Mouse (Mus musculus): ENCODE measurements around the gene Cps1.

Cps1 gene

DNA sequence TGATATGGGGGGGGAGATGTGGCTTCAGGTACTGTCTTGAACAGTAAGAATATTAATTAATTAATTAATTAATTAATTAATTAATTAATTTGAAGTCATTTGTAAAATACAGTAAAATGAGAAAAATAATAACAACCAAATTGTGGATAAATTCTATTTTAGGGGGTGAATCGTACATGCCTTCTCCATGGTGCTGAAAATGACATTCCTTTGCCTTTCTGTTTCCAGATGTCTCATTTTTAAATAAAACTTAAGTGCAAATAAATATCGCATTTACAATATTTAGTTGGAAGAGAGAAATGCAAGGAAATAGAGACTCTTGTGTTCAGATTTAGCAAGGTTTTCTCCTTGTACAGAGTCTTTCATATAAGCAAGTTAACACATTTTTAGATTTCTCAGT is 112.0 kb downstream of the Cps1 start:
- DNase-seq (ENCODE audit: low spot score in 2 of 2), result no peak

DNA sequence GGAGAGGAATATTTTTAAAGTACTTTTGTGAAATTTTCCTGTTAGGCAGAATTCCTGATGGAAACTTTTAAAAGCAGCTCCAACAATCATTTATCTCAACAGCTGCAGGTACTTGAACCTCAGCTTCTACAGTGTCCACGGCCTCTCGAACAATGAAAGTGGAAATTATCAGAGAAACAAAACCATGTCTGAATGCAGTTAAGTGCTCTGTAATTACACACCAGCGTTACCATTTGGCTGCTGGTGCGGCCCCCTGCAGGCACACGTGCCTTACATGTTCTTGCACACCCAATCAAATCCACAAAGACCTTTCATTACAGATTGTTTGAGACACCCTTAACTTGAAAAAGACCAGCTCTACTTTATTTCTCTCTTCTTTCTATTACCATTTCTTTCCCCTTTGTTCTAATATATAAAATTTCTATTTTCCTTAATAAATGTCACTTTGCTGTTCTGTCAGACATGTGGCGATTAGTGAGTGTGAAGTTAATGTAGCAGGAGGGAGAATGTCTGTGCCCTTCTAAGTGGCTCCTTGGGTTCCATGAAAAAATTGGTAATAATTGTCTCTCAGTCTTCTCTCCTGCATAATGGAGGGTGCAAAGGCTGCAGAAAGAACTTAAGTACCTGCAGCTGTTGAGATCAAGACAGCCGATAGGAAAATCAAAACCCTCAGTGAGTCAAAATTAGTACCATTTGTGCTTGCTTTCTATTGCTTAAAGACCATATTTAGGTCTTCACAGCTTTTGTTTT is 112.8 kb downstream of the Cps1 start:
- DNase-seq (ENCODE audit: low spot score in 2 of 2), result no peak

DNA sequence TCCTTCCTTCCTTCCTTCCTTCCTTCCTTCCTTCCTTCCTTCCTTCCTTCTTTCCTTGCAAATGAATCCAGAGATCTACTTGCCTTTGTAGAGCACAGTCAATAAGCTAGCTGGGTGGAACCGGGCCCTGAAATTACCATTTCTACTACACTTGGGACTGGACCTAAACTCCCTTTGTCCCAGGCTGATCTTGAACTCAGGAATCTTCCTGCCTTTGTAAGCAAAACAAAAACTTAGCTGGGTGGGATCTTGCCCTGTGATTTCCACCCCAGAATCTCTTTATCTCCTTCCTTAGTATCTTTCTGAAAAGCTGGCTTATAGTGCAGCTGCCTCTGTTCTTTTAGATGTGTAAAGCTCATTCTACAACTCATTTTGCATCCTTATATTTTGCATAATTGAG is 115.6 kb downstream of the Cps1 start:
- DNase-seq (ENCODE audit: low spot score in 2 of 2), result no peak

DNA sequence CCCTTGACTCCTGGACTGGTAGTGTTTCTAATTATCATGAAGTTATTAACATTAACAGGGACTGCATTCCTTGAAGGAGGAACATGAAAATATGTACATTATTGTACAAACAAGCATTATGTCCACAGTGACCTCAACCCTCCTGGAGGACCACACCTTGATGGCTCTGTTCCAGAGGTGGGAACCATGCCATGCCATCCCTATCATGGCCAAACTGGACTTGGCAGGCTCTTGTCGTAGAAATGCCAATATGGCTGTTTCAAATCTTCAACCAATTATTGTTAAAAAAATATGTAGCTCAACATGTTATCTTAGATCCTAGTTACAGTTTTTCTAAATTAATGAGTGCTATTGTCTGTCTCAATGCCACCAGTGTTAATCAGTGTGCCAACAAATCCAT is 116.1 kb downstream of the Cps1 start:
- DNase-seq (ENCODE audit: low spot score in 2 of 2), result no peak

DNA sequence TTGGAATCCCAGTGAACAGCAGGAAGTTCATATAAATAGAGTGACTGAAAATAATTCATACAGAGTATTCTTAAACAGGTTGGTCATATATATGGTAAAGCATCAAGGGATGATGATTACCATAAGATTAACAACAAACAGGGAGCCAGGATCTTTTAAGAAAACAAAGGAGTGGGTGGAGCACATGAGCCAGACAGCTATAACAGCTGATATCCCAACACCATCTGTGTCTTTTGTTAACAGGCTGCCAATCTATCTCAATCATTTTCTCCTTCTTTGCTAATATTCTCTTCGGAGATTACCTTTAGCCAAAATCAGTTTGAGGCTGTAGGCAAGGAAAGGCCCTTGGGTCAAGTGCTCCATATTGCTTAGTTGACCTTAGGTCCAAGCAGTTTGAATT is 142.4 kb downstream of the Cps1 start:
- no peak for DNase-seq (ENCODE audit: low spot score in 2 of 2)

DNA sequence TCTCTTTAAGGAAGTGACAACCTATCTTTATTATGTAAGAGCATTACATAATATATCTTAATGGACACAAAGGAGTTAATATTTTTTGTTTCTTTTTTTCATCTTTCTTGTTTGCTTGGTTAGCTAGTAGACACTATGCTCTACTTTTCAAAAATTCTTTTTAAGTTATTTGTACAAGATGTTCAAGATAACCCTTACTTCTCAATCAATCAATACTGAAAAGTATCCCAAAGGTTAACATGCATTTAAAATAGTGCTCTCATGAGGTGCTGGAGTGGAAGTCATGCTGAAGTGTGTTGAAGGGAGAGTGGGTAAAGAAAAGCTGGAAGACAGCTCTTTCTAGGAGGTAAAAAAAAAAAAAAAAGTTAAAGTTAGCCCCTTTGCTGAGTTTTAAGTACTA is 145.1 kb downstream of the Cps1 start:
- DNase-seq (ENCODE audit: low spot score in 2 of 2), result no peak

DNA sequence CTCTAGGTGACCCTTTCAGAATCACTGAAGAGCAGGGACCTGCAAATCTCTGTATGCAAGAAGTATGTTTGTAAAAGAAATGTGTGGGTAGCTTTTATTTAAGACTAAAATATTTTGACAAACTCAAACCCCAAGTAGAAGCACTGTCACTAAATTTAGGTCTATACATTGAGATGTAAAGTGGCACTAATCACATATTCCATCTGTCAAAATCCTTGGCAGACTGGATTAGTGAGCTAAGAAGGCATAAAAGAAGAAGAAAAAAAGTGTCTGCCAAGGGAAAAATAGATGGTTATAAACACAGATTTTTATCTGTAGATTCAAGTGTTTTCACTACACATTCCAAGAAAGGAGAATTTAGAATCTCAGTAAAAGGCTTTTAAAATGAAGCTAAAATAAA is 145.6 kb downstream of the Cps1 start:
- no peak for DNase-seq (ENCODE audit: low spot score in 2 of 2)

DNA sequence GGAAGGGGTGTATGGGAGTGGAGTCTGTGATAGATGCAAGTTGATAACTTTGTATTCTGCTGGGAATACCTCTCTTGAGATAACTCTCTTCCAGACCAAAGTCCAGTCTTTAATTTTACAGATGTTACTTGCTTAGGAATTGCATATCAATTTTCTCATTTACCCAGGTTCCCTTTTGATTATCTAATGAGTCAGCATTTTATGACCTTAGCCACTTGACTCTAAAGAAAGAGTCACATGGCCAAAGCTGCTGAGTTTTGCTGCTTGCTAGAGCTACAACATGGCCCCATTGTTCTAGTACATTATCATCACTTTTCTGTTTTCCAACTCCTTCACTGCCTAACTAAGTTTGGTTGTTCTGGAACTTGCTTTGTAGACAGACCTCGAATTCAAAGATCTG is 153.4 kb downstream of the Cps1 start:
- DNase-seq (ENCODE audit: low spot score in 2 of 2), result no peak

Measured in left cerebral cortex, adult 9 months (tissue).